Mouse (Mus musculus) lung, adult 2 months (tissue): ENCODE results near the gene Gm4353.

Source experiments
- CTCF ChIP-seq: fragments of 200-500 bp; IDR thresholded peaks from 2 replicates; pipeline ENCODE4 v1.5.1; 2011; ENCODE audit warnings: mild to moderate bottlenecking, low read length, control low read depth; ENCODE audit not compliant: insufficient read depth
- POLR2A ChIP-seq: fragments of 200-500 bp; IDR thresholded peaks from 2 replicates; pipeline ENCODE4 v1.6.1; 2011; ENCODE audit warnings: low read depth, mild to moderate bottlenecking, control low read depth, low read length, borderline replicate concordance; ENCODE audit errors: extremely low read depth

DNA sequence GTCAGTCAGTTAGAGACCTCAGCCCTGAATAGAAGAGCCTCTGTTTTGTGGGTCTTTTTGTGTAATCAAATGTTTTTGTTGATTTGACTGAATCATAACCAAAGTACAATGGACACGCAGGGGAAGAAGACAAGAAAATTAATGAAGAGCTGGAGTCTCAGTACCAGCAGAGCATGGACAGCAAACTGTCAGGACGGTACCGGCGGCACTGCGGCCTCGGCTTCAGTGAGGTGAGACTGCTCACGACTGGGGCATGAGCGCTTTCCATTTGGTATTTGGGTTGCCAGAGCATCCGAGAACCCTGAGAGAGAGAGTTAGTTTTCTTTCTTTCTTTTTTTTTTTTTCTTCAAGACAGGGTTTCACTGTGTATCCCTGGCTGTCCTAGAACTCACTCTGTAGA is 18.7 kb upstream of the Gm4353 start:
- TF ChIP-seq POLR2A = no peak
- TF ChIP-seq CTCF = no peak
